Mouse (Mus musculus): ENCODE data around the gene Tmem169.

Tmem169 gene

GRCm38 (mm10) chr1:72287893-72288292 lies 3.7 kb downstream of the Tmem169 start:
- DNase-seq = no peak

- no peak for DNase-seq
These were observed 4.5 kb downstream of the Tmem169 start for GRCm38 (mm10) chr1:72288527-72289150.

- no peak for DNase-seq
These were observed 6.7 kb downstream of the Tmem169 start for GRCm38 (mm10) chr1:72290896-72291295.

GRCm38 (mm10) chr1:72291421-72291820 lies 7.3 kb downstream of the Tmem169 start:
- DNase-seq = no peak

- DNase-seq = no peak
These were observed 7.8 kb downstream of the Tmem169 start for GRCm38 (mm10) chr1:72291925-72292324.

GRCm38 (mm10) chr1:72293869-72294663 lies 9.9 kb downstream of the Tmem169 start:
- DNase-seq = no peak

- no peak for DNase-seq
These were observed 11.6 kb downstream of the Tmem169 start for GRCm38 (mm10) chr1:72295746-72296145.

GRCm38 (mm10) chr1:72301845-72302244 lies 17.7 kb downstream of the Tmem169 start:
- DNase-seq = no peak

GRCm38 (mm10) chr1:72306241-72306640 lies 22.1 kb downstream of the Tmem169 start:
- no peak for DNase-seq

GRCm38 (mm10) chr1:72306679-72307181 lies 22.6 kb downstream of the Tmem169 start:
- DNase-seq = peak; percentile 74

GRCm38 (mm10) chr1:72307317-72307798 lies 23.2 kb downstream of the Tmem169 start, which contains the start of gene Xrcc5:
Gene Xrcc5, plus strand, starts transcription at chr1:72307421.
- DNase-seq = peak; percentile 92

GRCm38 (mm10) chr1:72308919-72309318 lies 24.8 kb downstream of the Tmem169 start:
- DNase-seq = no peak

GRCm38 (mm10) chr1:72309744-72310424 lies 25.7 kb downstream of the Tmem169 start:
- no peak for DNase-seq

GRCm38 (mm10) chr1:72312701-72313398 lies 28.7 kb downstream of the Tmem169 start:
- DNase-seq = no peak

GRCm38 (mm10) chr1:72313399-72314039 lies 29.4 kb downstream of the Tmem169 start:
- no peak for DNase-seq

- DNase-seq = no peak
These were observed 31.3 kb downstream of the Tmem169 start for GRCm38 (mm10) chr1:72315447-72315846.

- DNase-seq = no peak
These were observed 32.2 kb downstream of the Tmem169 start for GRCm38 (mm10) chr1:72316409-72316808.

- DNase-seq = no peak
These were observed 32.7 kb downstream of the Tmem169 start for GRCm38 (mm10) chr1:72316901-72317300.

- DNase-seq = no peak
These were observed 36.6 kb downstream of the Tmem169 start for GRCm38 (mm10) chr1:72320759-72321158.

GRCm38 (mm10) chr1:72323248-72323647 lies 39.1 kb downstream of the Tmem169 start:
- no peak for DNase-seq

- no peak for DNase-seq
These were observed 42.1 kb downstream of the Tmem169 start for GRCm38 (mm10) chr1:72326162-72326821.

GRCm38 (mm10) chr1:72334807-72335206 lies 50.6 kb downstream of the Tmem169 start:
- DNase-seq = no peak
